Mouse (Mus musculus) regulatory T cell (primary cell): ENCODE data around the gene Ccdc149.

ENCODE experiments used
- in situ Hi-C: fragments of 300-600 bp; cut with MboI, MseI; formaldehyde crosslinking; loops from one replicate; pipeline ENCODE4 v1.15.1; 2025; ENCODE audit warnings: high pct_unique_total_duplicates

Gene Ccdc149

DNA sequence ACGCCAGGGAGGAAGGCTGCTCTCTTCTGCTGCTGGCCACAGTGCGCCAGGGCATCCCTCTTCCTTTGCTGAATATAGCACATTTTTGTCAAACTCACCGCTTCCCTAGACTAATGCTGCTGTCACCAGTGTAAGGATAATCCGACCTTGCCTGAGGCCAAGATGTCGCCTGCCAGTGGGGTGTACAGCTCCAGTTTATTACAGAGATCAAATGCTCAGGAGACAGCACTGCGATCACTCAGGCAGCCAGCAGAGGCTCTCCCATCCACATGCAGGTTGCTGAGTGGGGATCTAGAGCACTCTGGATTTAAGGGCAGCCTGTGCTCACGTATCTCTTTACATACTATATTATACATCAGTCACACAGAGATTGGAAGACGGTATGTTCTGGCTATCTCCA lies 22.1 kb downstream of the Ccdc149 start:
- in situ Hi-C loops: no loop called here

GRCm38 (mm10) chr5:52440278-52440677 lies 31.0 kb downstream of the Ccdc149 start:
- in situ Hi-C loops: no loop called here

- in situ Hi-C loops: no loop called here
Measured at GRCm38 (mm10) chr5:52438946-52439345, 32.4 kb downstream of the Ccdc149 start.

DNA sequence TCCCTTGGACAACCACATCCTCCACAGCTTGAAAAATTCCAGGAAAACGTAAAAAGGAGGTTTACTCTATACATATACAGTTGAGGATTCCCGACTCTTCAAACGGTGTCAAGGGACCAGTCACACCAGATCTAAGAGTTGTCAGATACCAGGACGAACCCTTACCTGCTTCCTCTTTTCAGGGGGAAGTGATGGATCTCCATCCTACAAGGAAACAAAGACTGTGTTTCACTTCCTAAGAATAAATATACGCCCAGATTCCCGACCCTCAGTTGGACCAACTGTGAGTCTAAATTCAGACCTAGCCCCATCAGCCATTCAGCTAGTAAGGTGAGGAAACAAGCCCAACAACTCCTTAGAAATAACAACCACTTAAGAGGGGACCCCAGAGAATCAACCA lies 35.8 kb downstream of the Ccdc149 start:
- in situ Hi-C loops: no loop called here

DNA sequence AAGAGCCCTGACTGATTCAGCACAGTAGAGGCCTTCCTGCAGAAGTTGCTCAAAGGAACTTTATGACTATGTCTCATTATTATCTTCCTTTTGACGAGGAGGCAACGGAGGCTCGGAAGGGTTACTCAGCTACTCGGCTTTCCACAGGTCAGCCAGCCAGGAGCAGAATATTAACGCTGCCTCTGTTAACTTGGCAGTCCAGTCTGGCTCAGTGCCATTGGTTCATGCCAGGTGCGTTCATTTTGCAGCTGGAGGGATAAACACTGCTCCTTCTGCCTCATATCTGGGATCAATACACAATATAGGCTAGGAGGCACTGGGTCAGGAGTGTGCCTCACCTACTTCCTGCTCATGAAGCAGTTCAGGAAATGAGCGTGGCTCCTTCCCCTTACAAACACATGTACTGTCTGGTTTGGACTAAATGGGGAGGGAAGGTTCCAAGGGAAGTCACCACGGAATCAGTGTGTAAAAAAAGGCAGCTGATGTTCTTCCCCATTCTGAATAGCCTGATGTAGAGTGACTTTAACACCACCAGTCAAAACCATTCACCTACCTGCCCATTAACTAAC lies 40.0 kb downstream of the Ccdc149 start:
- in situ Hi-C loops: no loop called here

DNA sequence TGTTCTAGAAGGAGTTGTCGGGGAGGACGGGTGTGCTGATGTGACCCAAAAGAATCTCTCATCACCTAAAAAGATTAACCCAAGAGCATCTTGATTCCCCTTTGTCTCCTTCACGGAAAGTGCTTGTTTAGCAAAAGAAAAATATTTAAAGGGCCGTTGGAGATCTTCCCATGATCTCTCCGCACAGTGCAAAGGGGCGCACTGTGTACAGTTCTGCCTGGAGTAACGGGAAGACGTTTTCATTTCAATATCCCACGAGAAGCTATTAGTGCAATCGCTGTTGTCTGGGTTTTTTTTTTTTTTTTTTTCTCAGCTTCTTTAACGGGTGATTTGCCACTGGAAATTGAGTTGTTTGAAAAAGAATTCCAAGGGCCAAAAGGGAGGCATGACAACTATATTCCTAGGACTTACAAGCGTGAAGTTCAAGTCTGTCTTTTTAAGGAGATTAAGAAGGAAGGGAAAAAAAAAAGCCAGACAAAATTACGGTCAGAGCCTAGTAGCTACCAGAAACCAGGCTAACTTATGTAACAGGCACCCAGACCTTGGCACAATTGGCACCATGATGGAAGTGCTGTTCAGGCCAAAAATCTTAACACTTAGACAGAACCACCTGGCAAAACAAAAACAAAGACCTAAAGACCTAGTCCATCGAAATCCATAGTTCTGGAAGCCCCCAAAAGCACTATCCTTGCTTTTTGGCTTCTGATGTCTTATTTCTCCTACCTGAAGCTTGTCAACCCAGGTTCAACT lies 41.4 kb downstream of the Ccdc149 start:
- in situ Hi-C loops: no loop called here

DNA sequence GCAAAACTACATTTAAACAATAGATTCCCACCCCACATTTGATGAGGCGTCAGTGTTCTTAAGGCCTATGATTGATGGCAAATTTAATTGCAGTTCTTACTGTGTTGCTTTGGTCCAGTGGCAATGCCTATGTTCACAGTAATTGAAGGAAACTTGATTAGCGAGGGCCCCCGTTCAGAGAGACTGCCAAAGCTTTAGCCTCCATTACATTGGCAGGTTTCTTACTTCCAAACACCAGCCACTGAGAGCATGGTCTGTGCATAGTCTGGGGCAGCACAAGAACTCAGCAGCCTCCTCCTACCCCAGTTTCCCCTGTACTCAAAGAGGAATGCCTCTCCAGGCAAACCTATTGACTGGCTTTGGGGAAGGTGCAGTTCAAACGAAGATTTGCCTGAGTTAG lies 42.7 kb downstream of the Ccdc149 start:
- in situ Hi-C loops: no loop called here

GRCm38 (mm10) chr5:52425819-52426218 lies 45.5 kb downstream of the Ccdc149 start:
- in situ Hi-C loops: no loop called here

GRCm38 (mm10) chr5:52423893-52424292 lies 47.4 kb downstream of the Ccdc149 start:
- in situ Hi-C loops: no loop called here

GRCm38 (mm10) chr5:52416485-52416884 lies 54.8 kb downstream of the Ccdc149 start:
- in situ Hi-C loops: no loop called here

DNA sequence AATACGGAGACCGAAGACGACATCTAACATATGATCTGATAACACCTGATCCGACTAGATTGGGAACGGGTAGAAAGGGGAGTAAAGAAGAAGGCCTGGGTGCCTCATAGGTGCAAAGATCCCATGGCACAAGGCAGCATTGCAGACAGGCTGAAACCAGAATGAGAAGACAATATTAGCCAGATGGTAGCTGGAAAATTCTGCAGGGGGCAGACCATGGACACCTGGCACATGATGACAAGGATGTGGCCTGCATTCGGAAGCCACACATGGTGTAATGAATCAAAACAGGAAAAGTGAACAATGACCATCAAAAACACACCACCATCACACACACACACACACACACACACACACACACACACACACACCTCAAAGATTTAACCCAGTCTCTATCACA lies 55.4 kb downstream of the Ccdc149 start:
- in situ Hi-C loops: no loop called here

DNA sequence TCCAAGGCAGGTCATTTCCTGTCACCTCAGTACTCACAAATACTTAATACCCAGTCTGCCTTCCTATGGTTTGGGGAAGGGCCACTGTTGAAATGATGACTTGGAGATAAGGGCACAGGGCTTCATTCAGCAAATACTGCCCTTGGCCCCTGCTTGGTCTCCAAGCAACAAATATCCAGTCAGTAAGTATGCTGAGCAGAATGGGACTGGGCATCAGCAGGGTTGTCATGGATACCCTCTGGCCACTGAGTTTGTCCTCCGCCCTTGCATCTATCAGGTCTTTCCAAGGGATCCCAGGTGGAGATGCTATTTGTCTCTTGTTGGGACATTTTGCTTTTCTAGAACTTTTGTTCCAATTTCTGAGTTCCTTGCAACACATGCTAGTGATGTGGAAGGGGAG lies 56.1 kb downstream of the Ccdc149 start:
- in situ Hi-C loops: no loop called here

DNA sequence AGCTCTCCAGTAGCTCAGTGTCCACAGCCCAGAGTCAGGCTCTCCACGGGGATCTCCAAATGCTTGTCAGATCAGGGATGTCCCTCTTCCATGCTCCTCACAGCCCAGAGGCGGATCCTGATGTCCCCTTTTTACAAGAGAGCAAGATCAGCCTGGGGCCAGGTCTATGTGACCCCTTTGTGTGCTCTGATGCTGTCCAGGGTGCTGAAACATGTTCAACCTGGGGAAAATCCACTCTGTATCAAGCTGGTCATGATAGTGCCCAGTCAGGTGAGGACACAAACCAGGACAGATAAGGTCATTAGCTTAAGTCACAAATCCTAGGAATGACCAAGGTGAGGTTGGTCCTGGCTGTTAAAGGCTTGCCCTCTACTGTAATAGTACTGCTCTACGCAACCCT lies 59.8 kb downstream of the Ccdc149 start:
- in situ Hi-C loops: no loop called here

DNA sequence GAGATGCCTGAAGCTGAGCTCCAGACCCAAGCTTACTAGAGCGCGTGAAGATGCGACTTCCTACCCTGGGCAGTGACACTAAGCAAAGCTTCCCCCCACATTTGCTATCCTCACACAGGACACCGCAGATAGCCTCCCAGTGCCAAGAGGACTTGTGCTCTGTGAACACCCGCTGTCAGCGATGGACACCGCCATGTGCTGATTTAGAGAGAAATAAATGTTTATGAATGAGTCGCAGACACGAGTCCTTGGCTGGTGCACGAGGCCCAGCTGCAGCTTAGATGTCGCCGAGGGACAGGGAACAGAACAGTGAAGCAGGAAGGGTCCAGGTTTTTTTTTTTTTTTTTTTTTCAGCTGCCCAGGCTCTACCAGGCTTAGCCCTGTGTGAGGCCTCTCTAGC lies 61.1 kb downstream of the Ccdc149 start:
- in situ Hi-C loops: no loop called here

- in situ Hi-C loops: no loop called here
Measured at GRCm38 (mm10) chr5:52408668-52409315, 62.5 kb downstream of the Ccdc149 start.

DNA sequence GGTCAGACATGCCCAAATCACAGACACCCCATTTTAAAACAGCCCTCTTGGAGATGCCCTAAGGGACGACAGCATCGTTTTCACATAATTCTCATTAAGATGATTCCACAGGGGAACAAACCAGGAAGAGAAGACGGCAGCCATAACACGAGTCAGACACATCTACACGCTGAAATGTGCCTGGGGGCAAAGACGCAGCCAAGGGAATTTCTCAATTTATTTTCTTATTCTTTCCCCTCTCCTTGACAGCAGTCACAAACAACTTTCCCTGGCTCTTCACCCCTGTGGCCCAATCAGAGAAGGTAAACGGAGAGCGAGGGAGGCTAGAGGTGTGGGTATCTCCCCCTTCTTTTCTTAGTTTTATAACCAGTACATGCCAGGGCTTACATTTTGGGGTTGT lies 66.9 kb downstream of the Ccdc149 start:
- in situ Hi-C loops: no loop called here

GRCm38 (mm10) chr5:52393756-52394155 lies 77.6 kb downstream of the Ccdc149 start:
- in situ Hi-C loops: no loop called here

DNA sequence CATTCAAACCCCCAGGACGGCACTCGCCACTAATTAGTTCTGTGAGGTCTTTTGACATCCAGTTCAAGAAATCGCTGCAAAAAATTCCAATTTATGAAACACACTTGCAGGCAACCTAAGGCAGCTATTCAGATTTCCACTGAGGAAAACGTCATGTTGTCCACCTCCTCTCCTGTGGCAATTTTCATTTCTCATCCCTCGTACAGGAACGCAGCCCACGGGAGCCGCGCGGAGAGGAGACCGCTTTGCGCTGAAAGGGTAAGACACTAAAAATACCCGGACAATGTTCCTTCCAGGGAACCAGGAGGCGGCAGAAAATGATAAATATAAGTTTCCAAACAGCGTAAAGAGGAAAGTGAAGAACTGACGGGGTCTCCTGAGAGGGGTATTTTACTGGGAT lies 79.8 kb downstream of the Ccdc149 start:
- in situ Hi-C loops: no loop called here

- in situ Hi-C loops: no loop called here
Measured at GRCm38 (mm10) chr5:52390381-52390780, 80.9 kb downstream of the Ccdc149 start.

DNA sequence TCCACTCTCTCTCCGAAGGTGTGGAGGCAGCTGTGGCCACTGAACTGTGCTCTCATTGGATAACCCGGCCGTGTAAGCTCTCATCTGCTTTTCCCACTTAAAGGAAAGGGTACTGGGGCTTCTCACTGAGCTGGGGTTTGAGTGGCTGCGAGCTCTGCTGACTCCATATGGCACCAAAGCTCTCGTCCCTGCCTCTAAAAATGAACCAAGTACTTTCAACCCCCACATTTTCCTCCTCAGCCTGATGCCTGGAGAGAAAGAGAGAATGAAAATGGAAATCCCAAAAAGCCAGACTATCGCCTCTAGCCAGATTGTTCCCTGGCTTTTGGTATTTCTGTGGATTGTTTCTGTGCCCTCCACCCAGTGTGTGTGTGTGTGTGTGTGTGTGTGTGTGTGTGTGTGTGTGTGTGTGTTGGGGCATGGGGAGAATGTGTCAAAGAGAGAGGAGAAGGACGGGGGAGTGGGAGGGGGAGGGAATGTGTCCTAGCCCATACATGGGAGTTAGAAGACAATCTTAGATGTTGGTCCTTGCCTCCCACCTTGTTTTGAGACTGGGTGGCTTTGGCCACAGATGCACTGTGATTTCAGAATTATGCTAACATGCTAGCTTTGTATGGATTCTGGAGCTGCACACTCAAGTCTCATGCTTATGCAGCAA lies 83.1 kb downstream of the Ccdc149 start:
- in situ Hi-C loops: no loop called here

DNA sequence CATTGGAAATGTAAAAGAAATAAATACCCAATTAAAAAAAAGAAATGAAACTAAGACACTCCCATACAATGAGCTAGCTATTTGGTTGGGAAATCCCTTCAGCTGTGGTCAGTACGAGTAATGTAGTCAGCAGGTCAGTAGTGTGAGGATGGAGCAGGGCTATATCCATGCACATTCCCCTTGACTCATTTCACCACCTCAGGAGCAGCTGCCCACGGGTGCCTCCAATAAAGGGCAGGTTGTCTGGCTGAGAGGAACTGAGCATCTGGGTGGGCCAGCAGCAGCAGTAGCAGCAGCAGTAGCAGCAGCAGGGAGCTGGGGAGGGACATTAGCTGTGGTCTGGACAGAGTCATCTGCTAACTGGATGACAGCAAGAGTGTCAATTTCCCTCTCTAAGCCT lies 85.3 kb downstream of the Ccdc149 start:
- in situ Hi-C loops: no loop called here

DNA sequence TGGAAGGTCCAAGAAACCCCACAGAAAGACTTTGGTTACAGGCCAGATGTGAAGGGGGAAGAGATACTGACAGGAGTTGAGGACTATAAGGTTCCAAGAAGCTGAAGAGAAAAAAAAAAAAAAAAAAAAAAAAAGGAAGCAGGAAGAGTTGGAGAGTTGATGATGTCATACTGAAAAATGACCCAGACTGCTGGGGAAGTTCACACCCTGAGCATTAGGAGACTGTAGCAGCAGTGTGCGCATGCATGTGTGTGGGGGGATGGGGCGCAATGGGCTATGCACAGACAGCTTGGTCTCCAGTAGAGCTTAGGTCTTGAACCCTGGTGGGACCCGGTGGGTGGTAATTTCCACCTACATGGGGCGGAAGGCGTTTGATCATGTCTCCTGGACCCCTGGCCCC lies 87.6 kb downstream of the Ccdc149 start:
- in situ Hi-C loops: no loop called here

- in situ Hi-C loops: no loop called here
Measured at GRCm38 (mm10) chr5:52382837-52383236, 88.5 kb downstream of the Ccdc149 start.
